Mouse (Mus musculus) natural killer cell, adult 2 months (primary cell): Measurements from ENCODE around the gene Rora.
A peak's percentile ranks its signal among the peaks of the same experiment; 100 is the strongest.

Source experiments
- DNase-seq, 2 experiments: peaks; one replicate each; pipeline ENCODE4 v3.0.0; 2022; ENCODE audit warnings: low spot score in 2 of 2

Rora gene

DNA sequence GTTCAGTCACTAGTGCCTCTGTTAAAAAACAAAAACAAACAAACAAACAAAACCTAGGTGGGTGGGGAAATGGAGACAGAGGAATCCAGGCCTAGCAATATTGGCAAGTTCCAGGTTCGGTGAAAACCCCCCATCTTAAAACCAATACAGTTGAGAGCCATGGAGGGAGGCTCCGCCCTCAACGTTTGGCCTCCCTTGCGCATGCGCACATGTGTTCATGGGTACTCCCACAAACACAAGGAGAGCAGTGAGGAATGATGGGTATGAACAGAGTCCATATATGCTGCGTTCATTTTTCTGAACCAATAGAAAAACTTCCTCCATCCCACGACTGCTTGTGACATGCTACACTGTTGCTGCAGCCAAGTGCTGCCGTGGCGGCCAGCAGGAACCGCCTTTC lies 690.3 kb downstream of the Rora start:
- DNase-seq, result no peak

DNA sequence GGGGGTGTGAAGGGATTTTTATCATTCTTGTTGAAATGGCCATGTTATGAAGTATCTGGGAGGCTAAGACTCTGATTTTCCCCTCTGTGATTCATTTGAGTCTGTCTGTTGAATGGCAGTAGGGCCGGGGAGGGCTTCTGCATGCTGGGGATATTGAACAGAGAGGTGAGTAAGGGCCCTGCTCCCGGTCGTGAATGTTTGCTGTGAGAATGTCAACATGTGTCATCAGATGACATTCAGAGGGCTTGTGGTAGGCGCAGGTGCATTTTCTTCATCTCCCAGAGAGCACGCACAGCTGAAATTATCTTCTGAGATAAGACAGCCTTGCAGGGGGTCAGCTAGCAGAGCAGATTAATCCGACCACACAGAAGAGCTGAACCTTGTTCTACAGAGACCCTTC lies 692.0 kb downstream of the Rora start:
- no peak for DNase-seq

DNA sequence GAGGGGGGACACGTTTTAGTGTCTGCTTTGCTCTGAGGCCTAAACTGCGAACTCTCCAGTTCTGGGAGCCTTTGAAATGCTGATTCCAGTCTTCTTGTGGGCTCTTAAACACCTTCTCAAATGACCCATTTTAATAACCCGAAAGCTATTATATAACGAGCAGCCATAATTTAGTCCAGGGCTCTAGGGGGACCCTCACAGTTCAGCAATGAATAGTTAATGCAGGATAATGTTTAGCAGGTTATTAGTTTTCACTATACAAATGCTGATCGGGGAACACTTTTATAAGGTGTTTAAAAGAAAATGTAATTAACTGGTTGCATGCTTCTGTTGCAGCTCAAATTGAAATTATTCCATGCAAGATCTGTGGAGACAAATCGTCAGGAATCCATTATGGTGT lies 694.2 kb downstream of the Rora start:
- DNase-seq, result no peak

DNA sequence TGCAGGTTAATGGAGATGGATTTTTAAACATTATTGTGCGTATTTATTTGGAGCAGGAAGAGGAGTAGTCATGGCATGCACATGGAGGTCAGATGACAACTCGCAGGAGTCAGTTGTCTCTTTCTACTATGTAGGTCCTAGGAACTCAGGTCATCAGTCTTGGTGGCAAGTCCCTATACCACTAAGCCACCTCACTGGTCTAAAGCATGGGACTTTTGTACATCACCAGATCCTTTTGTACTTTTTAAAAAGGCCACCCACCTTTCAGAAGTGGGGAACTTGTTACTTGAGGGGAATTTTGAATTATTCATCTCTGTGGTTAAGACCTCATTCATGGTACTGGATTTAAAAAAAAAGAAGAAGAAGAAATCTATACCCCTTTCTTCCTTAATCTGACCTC lies 696.0 kb downstream of the Rora start:
- no peak for DNase-seq

DNA sequence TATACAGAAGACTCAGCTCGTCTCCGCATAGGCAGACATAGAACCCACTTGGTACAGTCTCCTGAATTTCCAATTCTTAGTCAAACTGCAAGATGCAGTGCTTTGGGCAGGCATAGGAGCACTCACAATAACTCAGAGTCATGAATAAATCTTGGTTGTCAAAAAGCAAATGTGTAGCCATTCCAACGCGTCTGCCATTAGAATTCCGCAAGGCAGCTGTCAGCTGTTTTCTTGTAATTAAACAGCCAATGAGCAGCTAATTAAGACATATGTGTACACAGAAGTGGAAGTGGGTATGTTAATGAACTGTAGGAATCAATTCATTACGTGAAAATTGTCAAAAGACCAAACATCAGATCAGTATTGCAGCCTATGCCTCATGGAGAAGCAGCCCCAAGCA lies 700.6 kb downstream of the Rora start:
- DNase-seq, result no peak

DNA sequence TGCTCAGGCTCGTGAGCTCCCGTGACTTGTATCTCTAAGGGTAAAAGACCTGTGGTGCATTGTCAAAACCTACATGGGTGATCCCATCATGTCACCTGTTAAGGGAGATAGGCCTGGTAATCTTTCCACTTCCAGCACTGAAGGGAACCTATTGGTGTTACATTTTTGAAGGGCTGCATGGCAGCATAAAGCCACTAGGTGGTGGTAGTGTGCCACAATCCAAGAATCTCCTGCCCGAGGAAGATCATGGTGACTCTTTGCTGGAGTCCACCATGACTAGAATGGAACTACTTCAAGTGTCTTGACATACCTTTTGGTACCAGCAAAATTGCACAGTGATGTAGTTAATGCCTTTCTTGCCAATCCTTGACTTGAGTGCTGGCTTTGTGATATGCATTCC lies 704.2 kb downstream of the Rora start:
- DNase-seq, result peak; percentile 35 to 56

DNA sequence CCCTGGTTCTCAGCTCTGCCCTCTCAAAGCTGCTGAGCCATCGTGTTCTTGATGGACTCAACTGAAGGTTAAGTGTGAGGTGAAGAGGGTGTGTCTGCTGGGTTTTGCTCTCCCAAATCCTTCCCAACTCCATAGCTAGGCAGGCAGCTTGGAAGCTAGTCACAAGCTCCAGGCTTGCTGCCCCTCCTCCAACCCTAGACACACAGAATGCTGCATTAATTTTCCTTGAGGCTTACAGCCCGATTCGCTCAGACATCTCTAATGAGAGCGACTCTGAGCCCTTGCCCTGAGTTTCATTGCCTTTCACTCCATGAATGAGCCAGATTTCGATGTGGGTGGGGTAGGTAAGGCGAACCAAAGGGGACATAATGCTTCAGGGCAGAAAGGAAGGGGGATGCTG lies 705.2 kb downstream of the Rora start:
- DNase-seq, result no peak

DNA sequence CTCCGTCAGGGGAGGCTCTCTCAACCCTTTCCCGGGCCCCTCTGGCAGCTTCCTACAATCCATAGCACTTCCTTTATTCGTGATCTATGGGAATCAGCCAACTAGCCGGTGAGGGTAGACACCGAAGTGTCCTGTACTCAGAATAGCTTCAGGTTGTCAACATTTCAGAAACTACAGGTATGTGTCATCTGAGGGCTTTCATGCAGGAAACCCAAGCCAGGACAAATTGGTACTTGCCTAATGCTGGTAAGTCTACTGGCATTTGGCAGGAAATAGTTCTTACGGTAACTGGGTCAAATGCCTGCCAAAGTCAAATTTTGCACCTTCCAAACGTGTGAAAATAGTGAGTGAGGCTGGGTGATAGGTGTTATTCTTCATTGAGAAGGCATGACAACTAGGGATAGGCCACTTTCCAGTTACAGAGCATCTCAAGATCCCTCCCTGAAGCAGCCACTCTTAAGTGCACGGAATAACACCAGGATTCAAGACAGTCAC lies 708.4 kb downstream of the Rora start:
- DNase-seq, result peak; percentile 25 to 59

DNA sequence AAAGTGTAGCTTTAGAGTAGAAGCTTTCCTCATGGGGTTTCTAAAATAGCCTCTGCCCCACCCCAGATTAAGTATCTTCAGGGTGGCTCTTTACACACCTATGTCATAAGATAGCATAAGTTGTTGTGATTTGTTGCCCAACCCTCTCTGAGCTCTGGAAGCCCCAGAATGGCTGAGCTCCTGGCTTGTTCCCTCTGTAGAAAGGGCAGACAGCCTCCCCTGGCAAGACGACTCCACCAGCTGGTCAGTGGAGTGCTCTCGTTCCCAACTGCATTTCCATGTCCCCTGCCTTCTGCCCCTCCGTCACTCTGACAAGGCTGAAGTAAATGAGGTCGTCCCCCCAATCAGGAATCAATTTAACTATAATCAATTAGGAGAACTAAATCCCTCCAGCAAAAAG lies 709.2 kb downstream of the Rora start:
- no peak for DNase-seq

DNA sequence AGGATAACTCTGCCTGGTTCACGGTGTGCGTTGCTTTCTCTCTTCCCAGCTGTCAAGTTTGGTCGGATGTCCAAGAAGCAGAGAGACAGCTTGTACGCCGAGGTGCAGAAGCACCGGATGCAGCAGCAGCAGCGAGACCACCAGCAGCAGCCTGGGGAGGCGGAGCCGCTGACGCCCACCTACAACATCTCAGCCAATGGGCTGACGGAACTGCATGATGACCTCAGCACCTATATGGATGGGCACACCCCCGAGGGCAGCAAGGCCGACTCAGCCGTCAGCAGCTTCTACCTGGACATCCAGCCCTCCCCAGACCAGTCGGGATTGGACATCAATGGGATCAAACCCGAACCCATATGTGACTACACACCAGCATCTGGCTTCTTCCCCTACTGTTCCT lies 710.5 kb downstream of the Rora start:
- no peak for DNase-seq

DNA sequence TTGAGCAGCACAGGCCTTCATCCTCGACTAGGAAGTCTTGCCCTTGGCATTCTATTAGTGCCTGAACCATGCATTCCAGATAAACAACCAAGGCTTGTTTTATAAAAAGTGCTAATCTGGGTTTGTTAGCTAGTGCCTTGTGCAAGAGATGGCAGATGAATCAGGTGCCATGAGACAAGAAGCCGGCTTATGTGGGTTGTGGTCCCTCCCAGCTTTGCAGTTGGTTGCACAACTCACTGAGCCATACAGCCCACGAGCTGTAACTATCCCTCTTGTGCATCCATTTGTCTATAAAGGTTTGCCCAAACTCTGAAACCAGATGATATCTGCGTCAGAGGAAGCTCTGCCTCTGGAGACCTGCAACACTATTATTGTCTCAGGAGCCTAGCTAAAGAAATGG lies 713.5 kb downstream of the Rora start:
- no peak for DNase-seq

DNA sequence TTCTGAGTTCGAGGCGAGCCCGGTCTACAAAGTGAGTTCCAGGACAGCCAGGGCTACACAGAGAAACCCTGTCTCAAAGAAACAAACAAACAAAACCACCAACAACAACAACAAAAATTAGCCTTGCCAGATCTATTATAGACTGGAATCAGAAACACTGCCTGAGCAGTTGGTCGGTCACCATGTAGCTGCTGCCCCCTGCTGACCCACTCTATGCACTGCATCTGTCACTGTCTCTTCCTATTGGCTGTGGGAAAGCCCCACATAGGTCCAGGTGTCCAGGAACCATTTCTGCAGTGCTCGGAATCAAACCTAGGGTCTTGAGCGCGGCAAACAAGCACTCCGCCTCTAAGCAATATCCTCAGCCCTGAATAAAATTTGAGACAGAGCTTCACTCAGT lies 714.5 kb downstream of the Rora start:
- peak; percentile 59 to 60 for DNase-seq

DNA sequence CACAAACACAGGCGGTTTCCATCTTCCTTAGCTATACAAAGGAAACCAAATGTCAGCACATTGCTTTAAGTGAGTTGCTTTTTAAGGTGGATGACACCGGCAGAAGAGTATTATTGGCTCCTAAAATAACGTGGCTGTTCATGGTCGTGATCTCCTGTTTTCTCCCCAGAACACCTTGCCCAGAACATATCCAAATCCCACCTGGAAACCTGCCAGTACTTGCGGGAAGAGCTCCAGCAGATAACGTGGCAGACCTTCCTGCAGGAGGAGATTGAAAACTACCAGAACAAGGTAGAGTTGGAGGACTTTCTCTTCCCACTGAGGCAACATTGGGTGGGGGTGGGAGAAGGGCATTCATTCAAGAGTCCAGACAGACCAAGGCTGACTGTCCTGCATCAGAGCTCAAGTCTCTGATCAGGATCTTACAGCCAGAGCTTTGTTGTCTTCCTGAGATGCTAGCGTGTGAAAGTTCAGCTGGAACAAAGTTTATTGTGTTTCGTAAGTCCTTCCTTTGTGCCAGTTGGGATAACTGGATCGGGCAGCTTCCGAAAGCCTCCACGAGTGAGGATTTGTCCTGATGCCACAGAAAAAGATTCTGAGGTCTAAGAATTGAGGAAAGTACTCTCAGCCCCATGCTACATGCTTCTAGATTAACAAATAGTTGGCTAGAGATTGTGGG lies 717.6 kb downstream of the Rora start:
- no peak for DNase-seq

DNA sequence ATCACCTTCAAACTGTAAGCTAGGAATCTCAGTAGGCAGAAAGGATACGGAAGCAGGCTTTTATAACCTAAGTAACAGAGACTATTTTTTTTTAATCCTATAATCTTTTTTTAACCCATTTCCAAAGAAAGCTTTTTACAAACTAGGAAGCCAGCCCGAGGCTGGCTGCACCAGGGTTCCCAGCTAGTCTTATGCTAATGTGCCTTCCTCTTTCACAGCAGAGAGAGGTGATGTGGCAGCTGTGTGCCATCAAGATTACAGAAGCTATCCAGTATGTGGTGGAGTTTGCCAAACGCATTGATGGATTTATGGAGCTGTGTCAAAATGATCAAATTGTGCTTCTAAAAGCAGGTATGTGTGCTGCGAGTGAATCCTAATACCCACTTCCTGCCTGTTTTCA lies 719.3 kb downstream of the Rora start:
- DNase-seq, result no peak

DNA sequence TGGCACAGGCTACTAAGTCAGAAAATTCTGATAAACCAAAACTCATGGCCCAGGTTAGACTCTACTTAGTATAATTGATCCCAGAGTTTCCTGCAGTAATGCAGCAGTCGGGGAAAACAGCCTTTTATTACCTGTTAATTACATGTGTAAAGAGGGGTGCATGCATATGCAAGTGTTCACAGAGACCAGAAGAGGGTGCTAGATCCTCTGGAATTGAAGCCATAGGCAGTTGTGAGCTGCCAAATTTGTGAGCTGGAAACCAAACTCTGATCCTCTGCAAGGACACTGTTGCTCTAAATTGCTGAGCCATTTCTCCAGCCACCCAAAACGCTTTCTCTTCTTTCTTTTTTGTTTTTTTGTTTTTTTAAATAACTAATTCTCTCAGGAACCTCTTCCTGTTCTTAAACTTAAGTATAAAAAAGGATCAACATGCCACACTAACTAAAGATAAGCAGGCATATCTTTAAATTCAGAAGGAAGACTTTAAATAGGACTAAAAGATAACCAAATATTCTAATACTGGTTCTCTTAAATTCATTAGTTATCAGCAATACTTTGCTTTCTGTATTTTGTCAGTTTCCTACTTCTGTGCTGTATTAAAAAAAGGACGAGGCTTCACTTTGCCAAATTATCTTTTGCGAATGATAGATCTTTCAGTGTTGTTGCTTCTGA lies 723.5 kb downstream of the Rora start:
- DNase-seq, result no peak

DNA sequence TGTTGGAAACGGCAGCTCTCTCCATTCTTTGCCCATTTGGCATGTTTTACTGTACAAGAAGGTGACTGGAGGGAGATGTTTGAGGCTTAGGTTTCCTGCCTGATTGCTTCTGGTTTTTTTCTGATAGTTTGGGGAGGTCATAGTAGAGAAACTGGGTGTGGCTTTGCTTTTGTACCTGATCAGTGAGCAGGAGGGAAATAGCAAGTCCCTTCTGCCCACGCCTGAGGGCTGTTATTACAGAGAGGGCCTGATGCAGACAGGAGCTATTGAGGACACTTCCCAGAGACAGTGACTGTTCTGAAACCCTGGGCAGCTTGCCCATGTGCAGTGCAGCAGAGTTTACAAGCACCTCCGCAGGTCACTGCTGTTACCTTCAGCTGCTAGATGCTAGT lies 724.1 kb downstream of the Rora start:
- DNase-seq, result no peak

DNA sequence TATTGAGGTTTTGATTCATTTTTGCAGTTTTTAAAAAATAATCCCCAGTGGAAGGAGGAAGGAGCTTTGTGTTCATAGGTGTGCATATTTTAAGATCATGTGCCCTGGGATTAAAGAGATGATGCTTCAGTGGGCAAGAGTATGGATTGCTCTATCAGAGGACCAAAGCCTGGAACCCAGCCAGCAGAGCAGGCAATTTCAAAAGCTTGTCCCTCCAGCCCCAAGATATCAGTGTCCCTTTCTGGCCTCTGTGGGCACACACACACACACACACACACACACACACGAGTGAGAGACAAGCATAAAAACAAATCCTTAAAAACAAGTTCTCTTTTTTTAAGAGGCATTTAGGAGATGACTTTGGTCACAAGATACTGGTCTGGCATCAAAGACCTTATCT lies 727.0 kb downstream of the Rora start:
- no peak for DNase-seq

DNA sequence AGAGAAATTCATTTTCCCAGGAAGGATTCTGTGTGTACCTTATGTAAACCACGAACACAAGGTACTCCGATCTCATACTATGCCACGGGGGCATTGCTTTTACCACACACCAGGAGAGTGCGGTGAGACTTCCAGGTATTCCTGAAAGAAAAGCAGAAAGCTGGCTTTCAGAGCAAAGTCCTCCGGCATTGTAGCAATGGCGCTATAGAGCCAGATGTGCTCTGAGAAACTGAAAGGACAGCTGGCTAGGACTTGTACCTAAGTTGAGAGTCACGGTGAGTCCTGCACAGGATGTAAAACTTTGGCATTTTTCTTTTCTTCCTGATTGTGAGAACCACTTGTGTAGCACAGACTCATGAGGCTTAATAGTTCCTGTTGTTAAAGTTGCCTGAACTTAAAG lies 728.2 kb downstream of the Rora start:
- no peak for DNase-seq

DNA sequence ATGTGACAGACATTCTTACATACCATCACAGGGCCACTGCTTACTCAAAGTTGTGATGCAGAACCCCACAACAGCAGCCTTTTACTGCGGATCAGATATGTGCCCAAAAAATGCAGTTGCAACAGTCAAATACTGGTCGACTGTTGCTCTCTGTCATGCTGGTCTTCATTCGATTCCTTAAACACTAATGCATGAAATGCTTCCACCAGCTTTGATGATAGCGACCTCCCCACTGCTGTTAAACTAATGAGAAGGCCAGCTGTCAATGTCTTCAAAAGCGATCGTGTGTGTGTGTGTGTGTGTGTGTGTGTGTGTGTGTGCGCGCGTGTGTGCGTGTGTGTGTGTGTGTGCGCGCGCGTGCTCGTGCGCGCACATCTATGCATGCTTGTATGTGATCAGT lies 730.9 kb downstream of the Rora start:
- DNase-seq, result no peak

DNA sequence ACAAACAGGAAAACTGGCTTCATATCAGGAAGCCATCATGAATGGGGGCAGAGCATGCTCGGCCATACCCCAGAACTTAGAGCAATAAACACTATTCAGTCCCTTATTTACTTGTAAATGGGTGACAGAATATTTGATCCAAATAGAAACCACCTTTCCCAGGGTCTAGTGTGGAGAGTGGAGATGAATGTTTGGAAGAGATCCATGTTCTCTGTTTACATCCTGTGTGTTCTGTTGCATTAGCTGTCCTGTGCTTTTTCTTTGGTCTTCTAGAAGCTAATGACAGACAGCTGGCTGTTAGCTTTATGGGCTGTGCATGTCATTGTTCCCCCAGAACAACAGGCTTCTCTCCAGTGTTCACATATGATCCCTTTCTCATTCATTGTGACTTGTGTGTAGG lies 731.3 kb downstream of the Rora start:
- no peak for DNase-seq

DNA sequence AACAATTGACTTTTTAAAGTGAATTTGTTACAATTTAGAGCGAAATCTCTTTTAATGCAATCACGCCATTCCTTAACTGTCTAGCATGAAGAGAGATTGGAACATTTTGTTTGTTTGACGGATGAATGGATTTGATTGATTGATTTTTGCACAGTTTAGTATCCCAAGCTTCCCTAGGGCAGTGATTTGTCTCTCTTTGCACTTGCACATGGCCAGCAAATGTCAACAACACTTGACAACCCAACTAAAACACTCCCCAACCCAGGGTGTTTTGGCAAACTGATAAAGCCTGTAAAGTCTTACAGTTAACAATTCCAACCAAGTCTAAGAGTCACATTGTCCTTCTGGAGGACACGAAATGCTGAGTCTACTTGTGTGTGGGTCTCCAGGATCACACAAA lies 733.7 kb downstream of the Rora start:
- no peak for DNase-seq

DNA sequence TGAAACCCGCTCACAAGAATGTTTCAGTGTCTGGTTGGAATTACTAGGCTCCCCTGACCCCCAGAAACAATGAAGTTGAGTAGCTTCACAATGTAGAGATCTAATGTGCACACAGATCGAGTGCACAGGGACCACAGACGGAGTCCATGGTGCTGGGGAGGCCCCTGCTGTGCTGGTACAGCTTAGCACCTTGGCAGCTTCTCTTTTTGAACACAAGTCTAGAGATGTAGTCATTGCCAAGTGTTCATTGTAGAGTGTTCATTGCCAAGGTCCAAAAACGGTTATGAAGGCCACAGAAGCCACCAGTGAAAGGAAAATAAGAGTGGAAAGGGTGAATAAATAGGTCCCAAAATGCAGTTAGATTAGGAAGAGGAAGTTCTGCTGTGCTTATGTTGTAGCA lies 737.0 kb downstream of the Rora start:
- no peak for DNase-seq

DNA sequence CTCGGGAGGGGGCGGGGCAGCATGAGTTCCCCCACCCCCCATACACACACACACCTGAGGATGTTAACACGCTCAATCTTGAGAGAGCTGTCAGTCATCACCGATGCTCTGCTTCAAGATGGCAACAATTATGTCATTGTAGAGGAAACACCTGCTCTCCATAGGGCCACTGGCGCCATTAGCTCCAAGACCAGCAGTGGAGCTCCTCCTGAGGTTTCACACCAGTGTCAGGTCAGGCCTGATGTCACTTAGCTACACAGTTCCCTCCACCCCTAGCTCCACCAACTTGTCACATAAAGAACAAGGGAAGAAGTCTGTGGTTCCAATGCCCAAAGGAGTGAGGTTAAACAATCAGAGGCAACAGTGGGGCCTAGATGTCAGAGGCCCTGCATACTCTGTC lies 740.6 kb downstream of the Rora start:
- DNase-seq, result no peak

DNA sequence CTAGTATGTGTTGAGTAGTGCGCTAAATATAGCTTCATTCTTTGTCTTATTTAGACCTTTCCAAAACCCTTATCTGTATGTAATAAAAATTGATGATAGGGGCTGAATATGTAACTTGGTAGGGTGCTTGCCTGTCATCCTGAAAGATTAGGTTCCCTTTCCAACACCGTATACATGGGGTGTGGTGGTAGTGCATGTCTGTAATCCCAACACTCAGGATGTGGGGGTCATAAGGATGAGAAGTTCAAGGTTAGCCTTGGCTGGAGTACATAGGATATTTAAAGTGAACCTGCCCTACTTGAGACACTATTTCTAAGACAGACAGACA lies 743.8 kb downstream of the Rora start:
- no peak for DNase-seq
